Mouse (Mus musculus) bone marrow, adult 2 months (tissue): ENCODE measurements at regions not wholly inside any gene's neighbourhood (a gene's known extent, or its start where the extent isn't known, plus 50 kb on each side); places are given as distances from the start of the nearest gene placed in this dataset.

Experiments used
- H3K27ac ChIP-seq: fragments of 200-500 bp; 2 replicates; pipeline ENCODE4 v1.5.1; 2012; ENCODE audit warnings: low read depth, mild to moderate bottlenecking, control low read depth, inconsistent platforms, low read length; ENCODE audit not compliant: control insufficient read depth, poor library complexity, insufficient read depth
- H3K4me1 ChIP-seq: fragments of 200-500 bp; 2 replicates; pipeline ENCODE4 v1.6.1; 2011; ENCODE audit warnings: low read length; ENCODE audit not compliant: control insufficient read depth, insufficient read depth
- H3K4me3 ChIP-seq: fragments of 200-500 bp; replicated peaks from 2 replicates; pipeline ENCODE3; 2011; ENCODE audit warnings: mild to moderate bottlenecking, low read depth, low read length, control low read depth; ENCODE audit not compliant: control insufficient read depth
- CTCF ChIP-seq: fragments of 200-500 bp; IDR thresholded peaks from 2 replicates; pipeline ENCODE4 v1.5.1; 2011; ENCODE audit warnings: low read length, control low read depth; ENCODE audit not compliant: control insufficient read depth, insufficient read depth
- POLR2A ChIP-seq: fragments of 200-500 bp; IDR thresholded peaks from 2 replicates; pipeline ENCODE4 v1.6.1; 2011; ENCODE audit warnings: low read depth, mild to moderate bottlenecking, control low read depth, low read length, borderline replicate concordance; ENCODE audit not compliant: control insufficient read depth
- WGBS: fragments of 180-500 bp; shearing (Covaris S2); methylation state at CpG from one replicate; pipeline ENCODE4 v1.1.7; 2018; 5-methylcytosine and 5-hydroxymethylcytosine counted together

GRCm38 (mm10) chr13:31139686-31140085 lies 165.7 kb downstream of the Gm5447 start:
- Histone ChIP-seq H3K4me1 (no peaks in the 10 kb centered on the region), H3K27ac (no peak overlapping the region), H3K4me3 (no peak overlapping the region)
- no peak for TF ChIP-seq CTCF
- no peak for TF ChIP-seq POLR2A
- WGBS: 72% methylated on average over 3 of the region's 3 CpGs

GRCm38 (mm10) chr13:31147323-31147722 lies 173.3 kb downstream of the Gm5447 start:
- Histone ChIP-seq H3K4me3 (no peak overlapping the region), H3K27ac (no peak overlapping the region), H3K4me1 (no peaks in the 10 kb centered on the region)
- WGBS: 3% methylated on average over 1 of the region's 1 CpGs
- TF ChIP-seq CTCF: no peak
- TF ChIP-seq POLR2A: no peak

DNA sequence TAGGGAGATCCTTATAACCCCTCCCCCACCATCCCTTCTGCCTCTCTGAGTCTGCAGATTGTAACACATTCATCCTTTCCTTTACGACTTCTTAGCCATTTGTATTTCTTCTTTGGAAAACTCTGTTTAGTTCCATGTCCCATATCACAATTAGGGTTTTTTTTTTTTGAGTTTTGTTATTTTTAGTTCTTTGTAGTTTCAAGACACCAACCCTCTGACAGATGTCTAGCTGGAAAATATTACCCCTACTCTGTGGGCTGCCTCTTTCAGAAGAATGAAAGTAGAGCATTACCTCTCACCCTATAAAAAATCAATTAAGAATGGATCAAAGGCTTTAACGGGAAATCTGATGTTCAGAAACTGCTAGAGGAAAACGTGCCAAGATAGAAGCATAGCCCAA lies 180.1 kb downstream of the Gm5447 start:
- Histone ChIP-seq H3K4me1 (no peaks in the 10 kb centered on the region), H3K4me3 (no peak overlapping the region), H3K27ac (no peak overlapping the region)
- TF ChIP-seq CTCF (no peak), POLR2A (no peak)
- WGBS: 64% methylated on average over 3 of the region's 3 CpGs

GRCm38 (mm10) chr13:31163878-31164495 lies 190.0 kb downstream of the Gm5447 start:
- WGBS: 52% methylated on average over 6 of the region's 6 CpGs
- no peaks in the 10 kb centered on the region for H3K4me1 ChIP-seq
- H3K27ac ChIP-seq: no peak overlapping the region
- TF ChIP-seq POLR2A (no peak), CTCF (no peak)
- H3K4me3 ChIP-seq: no peak overlapping the region

- no peak for TF ChIP-seq CTCF
- TF ChIP-seq POLR2A: no peak
- Histone ChIP-seq H3K4me1 (no peaks in the 10 kb centered on the region), H3K27ac (no peak overlapping the region), H3K4me3 (no peak overlapping the region)
- 70% methylated on average over 5 of the region's 5 CpGs for WGBS
These were observed 192.3 kb downstream of the Gm5447 start for GRCm38 (mm10) chr13:31166286-31166685.

DNA sequence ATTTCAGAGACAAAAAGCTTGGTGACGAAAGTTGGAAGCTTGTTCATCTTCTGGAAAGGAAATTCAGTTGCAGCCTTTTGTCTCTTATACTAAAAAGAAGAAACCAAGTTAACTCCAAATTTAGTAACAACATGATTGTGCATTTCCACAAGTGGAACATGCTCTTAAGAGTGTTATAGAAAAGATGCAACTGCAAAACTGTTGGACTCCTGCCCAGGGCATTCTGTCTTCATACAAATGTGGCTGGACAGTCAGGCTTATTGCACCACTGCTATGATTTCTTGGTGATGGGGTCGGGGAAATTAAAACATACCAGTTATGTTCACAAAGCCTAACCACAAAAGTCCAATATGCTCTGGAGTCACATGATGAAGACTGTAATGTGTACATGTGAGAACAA lies 194.8 kb downstream of the Gm5447 start:
- Histone ChIP-seq H3K27ac (no peak overlapping the region), H3K4me3 (no peak overlapping the region), H3K4me1 (no peaks in the 10 kb centered on the region)
- TF ChIP-seq CTCF: no peak
- no peak for TF ChIP-seq POLR2A
- WGBS: 36% methylated on average over 2 of the region's 2 CpGs

- 88% methylated on average over 2 of the region's 2 CpGs for WGBS
- Histone ChIP-seq H3K4me3 (no peak overlapping the region), H3K4me1 (no peaks in the 10 kb centered on the region), H3K27ac (no peak overlapping the region)
- TF ChIP-seq CTCF (no peak), POLR2A (no peak)
These were observed 197.7 kb downstream of the Gm5447 start for GRCm38 (mm10) chr13:31171751-31172150.

GRCm38 (mm10) chr13:31172580-31172979 lies 198.6 kb downstream of the Gm5447 start:
- no peaks in the 10 kb centered on the region for H3K4me1 ChIP-seq
- H3K27ac ChIP-seq: no peak overlapping the region
- H3K4me3 ChIP-seq: no peak overlapping the region
- TF ChIP-seq CTCF (no peak), POLR2A (no peak)
- WGBS: 83% methylated on average over 5 of the region's 5 CpGs

GRCm38 (mm10) chr13:31177999-31178783 lies 204.2 kb downstream of the Gm5447 start:
- 80% methylated on average over 5 of the region's 5 CpGs for WGBS
- Histone ChIP-seq H3K4me3 (no peak overlapping the region), H3K4me1 (no peaks in the 10 kb centered on the region), H3K27ac (no peak overlapping the region)
- TF ChIP-seq CTCF: no peak
- no peak for TF ChIP-seq POLR2A
